In the genomic region with DNA sequence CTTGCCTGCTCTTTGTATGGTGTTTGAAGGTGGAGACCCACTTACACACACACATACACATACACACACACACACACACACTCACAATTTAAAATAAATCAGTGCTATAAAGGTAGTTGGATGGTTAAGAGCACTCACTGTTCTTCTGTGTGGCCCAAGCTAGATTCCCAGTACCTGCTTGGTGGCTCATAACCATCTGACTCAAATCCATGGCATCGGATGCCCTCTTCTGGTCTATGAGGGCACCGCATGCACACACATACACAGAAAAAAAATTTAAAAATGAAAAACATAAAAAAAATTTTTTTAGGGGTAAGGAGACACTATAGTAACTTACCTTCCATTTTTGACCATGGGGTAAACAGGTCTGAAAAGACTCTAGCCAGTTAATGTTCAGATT, we compare ENCODE assay signal across 21 mouse cellular contexts.
A peak's percentile ranks its signal among the peaks of the same experiment; 100 is the strongest.
DNase-seq lines count a peak whose midpoint lies in the region; ATAC-seq and TF ChIP-seq lines count a peak whose summit lies in the region.
"Had no signal": no experiment of that assay in that cellular context is flagged by ENCODE, and none has a peak within 500 bp of the region (broad histone marks: within the 10 kb centered on the region; RNA-seq: fewer than 3 reads in every experiment).

No protein-coding gene starts in this region.

- no peak overlapping the region for H3K27ac ChIP-seq in kidney, postnatal 0 days
- H3K27ac ChIP-seq: embryonic facial prominence, embryonic 10.5 days; gastrocnemius, adult 2 months; hindbrain, embryonic 12.5 days; intestine, embryonic 15.5 days had no signal

- peak; percentile 12; the same call in 1 of the 2 replicates for TF ChIP-seq CTCF in kidney, postnatal 0 days (IDR thresholded peaks at IDR 0.05; ENCODE audit: low read depth)
- peak; percentile 33; the same call in 1 of the 2 replicates for TF ChIP-seq CTCF in E14TG2a.4 (conservative IDR thresholded peaks at IDR 0.05; ENCODE audit: low read length)

- H3K4me1 ChIP-seq in kidney, postnatal 0 days (replicated peaks; ENCODE audit: insufficient read depth, low read length) = no peaks in the 10 kb centered on the region
- H3K4me1 ChIP-seq in E14TG2a.4 (replicated peaks; ENCODE audit: low read depth, low read length) = peaks cover 32% of the 10 kb centered on the region
- H3K4me1 ChIP-seq: embryonic facial prominence, embryonic 10.5 days; heart, embryonic 12.5 days; hindbrain, embryonic 12.5 days; intestine, embryonic 15.5 days had no signal

- no peak overlapping the region for H3K4me2 ChIP-seq in kidney, postnatal 0 days (ENCODE audit: low read length)
- H3K4me2 ChIP-seq: heart, embryonic 12.5 days; hindbrain, embryonic 12.5 days; intestine, embryonic 15.5 days had no signal

- no peak overlapping the region for H3K9ac ChIP-seq in kidney, postnatal 0 days (ENCODE audit: low read depth, low read length)
- H3K9ac ChIP-seq: heart, embryonic 12.5 days; hindbrain, embryonic 12.5 days; intestine, embryonic 15.5 days had no signal

- no peak for DNase-seq in kidney, postnatal 0 days (ENCODE audit: low spot score)
- DNase-seq in kidney, postnatal 4 days = no peak
- DNase-seq in 3T3-L1 (ENCODE audit: low read depth, low spot score) = peak; percentile 2
- DNase-seq in NIH3T3 (ENCODE audit: low read depth) = peak; percentile 16
- no peak for DNase-seq in c-Kit-positive CD71-positive TER-119-positive erythroid progenitor cells, embryonic 14.5 days (ENCODE audit: low spot score)
- DNase-seq: adrenal gland, adult 2 months; adrenal gland, postnatal 25 days; B cell, adult 2 months; cerebellum, adult 2 months; cerebellum, postnatal 10 days; gastrocnemius, adult 2 months; gastrocnemius, postnatal 25 days had no signal

- no peaks in the 10 kb centered on the region for H3K9me3 ChIP-seq in kidney, postnatal 0 days (replicated peaks; ENCODE audit: low read length)
- no peaks in the 10 kb centered on the region for H3K9me3 ChIP-seq in E14TG2a.4 (ENCODE audit: low read length)
- H3K9me3 ChIP-seq: heart, embryonic 12.5 days; hindbrain, embryonic 12.5 days; intestine, embryonic 15.5 days had no signal

- no peak overlapping the region for H3K4me3 ChIP-seq in kidney, postnatal 0 days (replicated peaks; ENCODE audit: low read depth, low read length)
- no peak overlapping the region for H3K4me3 ChIP-seq in E14TG2a.4 (replicated peaks; ENCODE audit: low read length)
- H3K4me3 ChIP-seq: embryonic facial prominence, embryonic 10.5 days; gastrocnemius, adult 2 months; heart, embryonic 12.5 days; hindbrain, embryonic 12.5 days; intestine, embryonic 15.5 days had no signal

- ATAC-seq in kidney, postnatal 0 days (replicated peaks; ENCODE audit: low FRiP score, low read depth) = no peak
- ATAC-seq in monocyte, adult 5-6 weeks (replicated peaks; ENCODE audit: insufficient number of reproducible peaks, low FRiP score, low TSS enrichment, poor library complexity, severe bottlenecking) = no peak
- ATAC-seq: CD4-positive, CD25-positive, alpha-beta regulatory T cell, adult 4 months; forebrain, embryonic 14.5 days; hindbrain, embryonic 16.5 days; intestine, embryonic 15.5 days had no signal

- WGBS in kidney, postnatal 0 days = 97% methylated on average over 2 of the region's 2 CpGs

- H3K36me3 ChIP-seq in kidney, postnatal 0 days (ENCODE audit: insufficient read depth, low read length) = no peaks in the 10 kb centered on the region
- no peaks in the 10 kb centered on the region for H3K36me3 ChIP-seq in E14TG2a.4 (ENCODE audit: insufficient read depth, low read length)
- H3K36me3 ChIP-seq: embryonic facial prominence, embryonic 10.5 days; heart, embryonic 12.5 days; hindbrain, embryonic 12.5 days; intestine, embryonic 15.5 days had no signal

- H3K27me3 ChIP-seq in kidney, postnatal 0 days (ENCODE audit: insufficient read depth, low read length) = no peaks in the 10 kb centered on the region
- H3K27me3 ChIP-seq in E14TG2a.4 (ENCODE audit: insufficient read depth, low read length) = no peaks in the 10 kb centered on the region
- H3K27me3 ChIP-seq: heart, embryonic 12.5 days; hindbrain, embryonic 12.5 days; intestine, embryonic 15.5 days had no signal

Comparison
In these comparisons a context has a peak if more than half of its experiments do, and no peak if none do; other contexts are left out.
1. DNase-seq: peak in 3T3-L1 (single experiment) and NIH3T3 (single experiment); none in kidney, postnatal 0 days (single experiment), kidney, postnatal 4 days (0 of 2) and c-Kit-positive CD71-positive TER-119-positive erythroid progenitor cells, embryonic 14.5 days (single experiment).